Mouse (Mus musculus) spleen, adult 2 months (tissue): ENCODE measurements at regions not wholly inside any gene's neighbourhood (a gene's known extent, or its start where the extent isn't known, plus 50 kb on each side); places are given as distances from the start of the nearest gene placed in this dataset.

ENCODE experiments used
- CTCF ChIP-seq: fragments of 200-500 bp; IDR thresholded peaks from 2 replicates; pipeline ENCODE4 v1.5.1; 2011; ENCODE audit warnings: mild to moderate bottlenecking, inconsistent platforms; ENCODE audit not compliant: insufficient read depth, insufficient read length, insufficient replicate concordance; ENCODE audit errors: extremely low read depth
- POLR2A ChIP-seq: fragments of 200-500 bp; IDR thresholded peaks from 2 replicates; pipeline ENCODE4 v1.6.1; 2011; ENCODE audit warnings: low read depth, low read length, inconsistent platforms

DNA sequence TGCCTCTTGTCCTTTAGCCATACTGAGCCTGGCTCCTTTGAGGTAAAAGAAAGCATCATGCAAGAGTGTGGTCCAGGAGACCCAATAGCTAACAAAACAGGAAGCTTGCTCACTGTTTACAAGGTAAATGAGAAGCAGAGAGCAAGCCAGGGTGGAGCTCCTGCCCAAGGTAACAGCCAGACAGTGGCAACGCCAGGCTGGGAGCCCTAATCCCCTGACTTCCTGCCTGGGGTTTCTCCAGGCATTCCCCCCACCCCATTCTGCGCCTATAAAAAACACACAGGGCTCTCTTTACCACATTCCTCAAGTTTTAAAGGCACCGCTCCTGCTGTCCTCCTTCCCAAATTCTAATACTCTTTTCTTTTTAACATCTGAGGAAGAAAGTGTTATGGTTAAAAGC, 178.8 kb downstream of the Msrb3 start:
- TF ChIP-seq POLR2A (no peak), CTCF (no peak)
